In genomic region chr11:49201142-49201541, GRCm38 (mm10) we compare ENCODE assay signal across 31 mouse cellular contexts. TPM values are rescaled to one million over a fixed set of nuclear protein-coding genes. Genes with fewer than 3 reads are reported as not detected.
A peak's percentile ranks its signal among the peaks of the same experiment; 100 is the strongest.
DNase-seq lines count a peak whose midpoint lies in the region; ATAC-seq lines count a peak whose summit lies in the region.
"Had no signal": no experiment of that assay in that cellular context is flagged by ENCODE, and none has a peak within 500 bp of the region (broad histone marks: within the 10 kb centered on the region; RNA-seq: fewer than 3 reads in every experiment).

No protein-coding gene starts in this region.

- H3K27ac ChIP-seq in liver, embryonic 12.5 days: no peak overlapping the region
- H3K27ac ChIP-seq in macrophage: peak overlapping the region; percentile 99
- H3K27ac ChIP-seq: embryonic facial prominence, embryonic 10.5 days; embryonic facial prominence, embryonic 12.5 days; forebrain, embryonic 13.5 days; forebrain, embryonic 15.5 days had no signal

- H3K27me3 ChIP-seq in liver, embryonic 12.5 days (replicated peaks): no peaks in the 10 kb centered on the region
- H3K27me3 ChIP-seq in megakaryocyte, embryonic 14.5 days (replicated peaks): no peaks in the 10 kb centered on the region
- H3K27me3 ChIP-seq: embryonic facial prominence, embryonic 12.5 days; forebrain, embryonic 13.5 days; forebrain, embryonic 15.5 days; Patski had no signal

- H3K36me3 ChIP-seq in liver, embryonic 12.5 days: peaks cover 1% of the 10 kb centered on the region
- H3K36me3 ChIP-seq in megakaryocyte, embryonic 14.5 days (replicated peaks; ENCODE audit: low read length): peaks cover 30% of the 10 kb centered on the region
- H3K36me3 ChIP-seq in macrophage (ENCODE audit: inconsistent target): no peaks in the 10 kb centered on the region
- H3K36me3 ChIP-seq: embryonic facial prominence, embryonic 12.5 days; forebrain, embryonic 15.5 days had no signal

- H3K4me2 ChIP-seq in liver, embryonic 12.5 days: no peak overlapping the region
- H3K4me2 ChIP-seq: embryonic facial prominence, embryonic 12.5 days; forebrain, embryonic 15.5 days had no signal

- H3K9ac ChIP-seq in liver, embryonic 12.5 days: 0 out of 2 replicates have a peak overlapping the region, but pooled peaks have one; percentile 35
- H3K9ac ChIP-seq: embryonic facial prominence, embryonic 12.5 days; forebrain, embryonic 13.5 days; forebrain, embryonic 15.5 days; forebrain, postnatal 0 days had no signal

- H3K4me3 ChIP-seq in liver, embryonic 12.5 days: no peak overlapping the region
- H3K4me3 ChIP-seq in megakaryocyte, embryonic 14.5 days (replicated peaks): peak overlapping the region; percentile 82
- H3K4me3 ChIP-seq in macrophage (ENCODE audit: inconsistent target): no peak overlapping the region
- H3K4me3 ChIP-seq: embryonic facial prominence, embryonic 12.5 days; forebrain, embryonic 13.5 days; forebrain, embryonic 15.5 days had no signal

- peaks cover 33% of the 10 kb centered on the region for H3K4me1 ChIP-seq in liver, embryonic 12.5 days
- peaks cover 39% of the 10 kb centered on the region for H3K4me1 ChIP-seq in megakaryocyte, embryonic 14.5 days

- ATAC-seq in liver, embryonic 12.5 days: no peak
- ATAC-seq in megakaryocyte, adult 5-6 weeks (ENCODE audit: poor library complexity, severe bottlenecking): no peak
- ATAC-seq in common myeloid progenitor, adult 5-6 weeks (replicated peaks; ENCODE audit: low read depth, poor library complexity, severe bottlenecking): 0 out of 2 replicates have a peak, but pooled peaks have one; percentile 10
- ATAC-seq: activated CD4-positive, CD25-positive, alpha-beta regulatory T cell, adult 4 months; forebrain, embryonic 13.5 days; forebrain, embryonic 15.5 days; forebrain, postnatal 0 days; Patski had no signal

- DNase-seq in liver: no peak
- DNase-seq in kidney, adult 18-20 months: no peak
- DNase-seq in adrenal gland, postnatal 14 days: no peak
- DNase-seq: adrenal gland, adult 8-10 months; adrenal gland, postnatal 25 days; cerebellum, adult 11 months; cerebellum, adult 18-20 months; cerebellum, adult 8-10 months; cerebellum, adult 9-11 months; cerebellum, postnatal 14 days; cerebellum, postnatal 36 days; forebrain, postnatal 0 days had no signal

- peaks cover 43% of the 10 kb centered on the region for H3K79me2 ChIP-seq in macrophage (ENCODE audit: inconsistent target)

- H3K9me3 ChIP-seq in liver, embryonic 12.5 days (replicated peaks): no peaks in the 10 kb centered on the region
- no peaks in the 10 kb centered on the region for H3K9me3 ChIP-seq in megakaryocyte, embryonic 14.5 days
- H3K9me3 ChIP-seq: embryonic facial prominence, embryonic 10.5 days; embryonic facial prominence, embryonic 12.5 days; forebrain, embryonic 13.5 days; forebrain, embryonic 15.5 days had no signal

RNA-seq across cellular contexts. Expression of gene Zfp62, which starts 1.9 kb away (rescaled TPM):
- 16.2 and 16.6 TPM in 2 replicates for polyA plus RNA-seq in liver, embryonic 12.5 days (2016; fragmentation: Nextera tagmentation; extraction: Ambion mirVana)
- 1.5 TPM in 1 of 2 replicates, not detected in the other for polyA plus RNA-seq in megakaryocyte, embryonic 14.5 days (2012; ENCODE audit: insufficient read depth, low replicate concordance)
- 46.3 and 59.7 TPM in 2 replicates for total RNA-seq in megakaryocyte, adult 5-6 weeks (2015)
- 59.0 and 80.3 TPM in 2 replicates for total RNA-seq in megakaryocyte, adult 5-6 weeks (2017)
- total RNA-seq in common myeloid progenitor, adult 5-6 weeks (2017): 149 and 168 TPM in 2 replicates
- total RNA-seq in macrophage (2018; cell fraction: chromatin; rRNA removed): 100 to 1,000 TPM; 129 to 309 (median 199) TPM
- 10 to 100 TPM; 24.0 to 35.5 (median 29.5) TPM for total RNA-seq in macrophage (2018; cell fraction: cytosol; rRNA removed)
- 100 to 1,000 TPM in 24 of 26 experiments, 10 to 100 TPM in 2; 79.4 to 227 (median 142) TPM for total RNA-seq in macrophage (2018; cell fraction: nucleus; rRNA removed)
- 20.8 to 33.5 TPM (median 22.4 TPM) in 3 replicates for polyA plus RNA-seq in macrophage (2018)
- 33.2 and 36.9 TPM in 2 replicates for total RNA-seq in adrenal gland, postnatal 14 days (2021)

RNA-seq across cellular contexts. Expression of gene Btnl9, which starts 14.2 kb away (rescaled TPM):
- 1.6 and 2.0 TPM in 2 replicates for polyA plus RNA-seq in liver, embryonic 12.5 days (2016; fragmentation: Nextera tagmentation; extraction: Ambion mirVana)
- 7.0 and 7.1 TPM in 2 replicates for polyA plus RNA-seq in megakaryocyte, embryonic 14.5 days (2012; ENCODE audit: insufficient read depth, low replicate concordance)
- total RNA-seq in megakaryocyte, adult 5-6 weeks (2015): 1.6 and 1.7 TPM in 2 replicates
- 2.3 and 4.2 TPM in 2 replicates for total RNA-seq in megakaryocyte, adult 5-6 weeks (2017)
- 11.1 and 13.6 TPM in 2 replicates for total RNA-seq in common myeloid progenitor, adult 5-6 weeks (2017)
- total RNA-seq in macrophage (2018; cell fraction: chromatin; rRNA removed): under 1 TPM in 3 of 26 experiments, not detected in 23; 0.16 to 0.29 (median 0.23) TPM
- total RNA-seq in macrophage (2018; cell fraction: cytosol; rRNA removed): under 1 TPM in 13 of 26 experiments, not detected in 13; 0.03 to 0.21 (median 0.05) TPM
- total RNA-seq in macrophage (2018; cell fraction: nucleus; rRNA removed): under 1 TPM in 2 of 26 experiments, not detected in 24; 0.20 to 0.57 TPM
- 0.06 TPM in 1 of 3 replicates, not detected in the others for polyA plus RNA-seq in macrophage (2018)
- total RNA-seq in adrenal gland, postnatal 14 days (2021): 32.0 and 38.6 TPM in 2 replicates
- polyA plus RNA-seq: activated CD4-positive, CD25-positive, alpha-beta regulatory T cell, adult 4 months; C2C12; cortical plate, adult 2 months; forebrain, embryonic 15.5 days; Patski had no signal

RNA-seq across cellular contexts. Expression of gene Mgat1, which starts 42.8 kb away (rescaled TPM):
- polyA plus RNA-seq in liver, embryonic 12.5 days (2016; fragmentation: Nextera tagmentation; extraction: Ambion mirVana): 35.4 and 35.7 TPM in 2 replicates
- polyA plus RNA-seq in megakaryocyte, embryonic 14.5 days (2012; ENCODE audit: insufficient read depth, low replicate concordance): 64.1 and 65.8 TPM in 2 replicates
- 33.6 and 36.0 TPM in 2 replicates for total RNA-seq in megakaryocyte, adult 5-6 weeks (2015)
- total RNA-seq in megakaryocyte, adult 5-6 weeks (2017): 42.6 and 42.9 TPM in 2 replicates
- 54.5 and 81.2 TPM in 2 replicates for total RNA-seq in common myeloid progenitor, adult 5-6 weeks (2017)
- 100 to 1,000 TPM in 15 of 26 experiments, 10 to 100 TPM in 11; 45.4 to 224 (median 114) TPM for total RNA-seq in macrophage (2018; cell fraction: chromatin; rRNA removed)
- 100 to 1,000 TPM in 15 of 26 experiments, 10 to 100 TPM in 11; 59.2 to 141 (median 104) TPM for total RNA-seq in macrophage (2018; cell fraction: cytosol; rRNA removed)
- 100 to 1,000 TPM in 25 of 26 experiments, 10 to 100 TPM in 1; 92.8 to 256 (median 179) TPM for total RNA-seq in macrophage (2018; cell fraction: nucleus; rRNA removed)
- polyA plus RNA-seq in macrophage (2018): 43.2 to 95.3 TPM (median 69.7 TPM) in 3 replicates
- total RNA-seq in adrenal gland, postnatal 14 days (2021): 95.9 and 96.7 TPM in 2 replicates

RNA-seq across cellular contexts. Expression of gene Olfr1394, which starts 47.0 kb away (rescaled TPM):
- polyA plus RNA-seq in liver, embryonic 12.5 days (2016; fragmentation: Nextera tagmentation; extraction: Ambion mirVana): not detected in 2 replicates
- not detected in 2 replicates for polyA plus RNA-seq in megakaryocyte, embryonic 14.5 days (2012; ENCODE audit: insufficient read depth, low replicate concordance)
- not detected in 2 replicates for total RNA-seq in megakaryocyte, adult 5-6 weeks (2015)
- total RNA-seq in megakaryocyte, adult 5-6 weeks (2017): not detected in 2 replicates
- not detected in 2 replicates for total RNA-seq in common myeloid progenitor, adult 5-6 weeks (2017)
- under 1 TPM in 8 of 26 experiments, not detected in 18; 0.21 to 0.89 (median 0.54) TPM for total RNA-seq in macrophage (2018; cell fraction: chromatin; rRNA removed)
- total RNA-seq in macrophage (2018; cell fraction: cytosol; rRNA removed): under 1 TPM in 1 of 26 experiments, not detected in 25; 0.06 TPM
- total RNA-seq in macrophage (2018; cell fraction: nucleus; rRNA removed): under 1 TPM in 5 of 26 experiments, not detected in 21; 0.16 to 0.26 (median 0.18) TPM
- polyA plus RNA-seq in macrophage (2018): not detected in 3 replicates
- total RNA-seq in adrenal gland, postnatal 14 days (2021): not detected in 2 replicates
- total RNA-seq: adrenal gland, adult 18-20 months; adrenal gland, adult 8-10 months; adrenal gland, postnatal 25 days; adrenal gland, postnatal 4 days; ES-E14; forebrain, postnatal 0 days had no signal
- polyA plus RNA-seq: activated CD4-positive, CD25-positive, alpha-beta regulatory T cell, adult 4 months; brain, embryonic 14.5 days; C2C12; cortical plate, adult 2 months; embryonic facial prominence, embryonic 10.5 days; embryonic facial prominence, embryonic 12.5 days; embryonic facial prominence, embryonic 14.5 days; forebrain, embryonic 11.5 days; forebrain, embryonic 13.5 days; forebrain, embryonic 15.5 days; forebrain, postnatal 0 days; Patski had no signal

RNA-seq across cellular contexts. Expression of gene Olfr1395, which starts 59.1 kb away (rescaled TPM):
- not detected in 2 replicates for polyA plus RNA-seq in liver, embryonic 12.5 days (2016; fragmentation: Nextera tagmentation; extraction: Ambion mirVana)
- polyA plus RNA-seq in megakaryocyte, embryonic 14.5 days (2012; ENCODE audit: insufficient read depth, low replicate concordance): not detected in 2 replicates
- total RNA-seq in megakaryocyte, adult 5-6 weeks (2015): not detected in 2 replicates
- not detected in 2 replicates for total RNA-seq in megakaryocyte, adult 5-6 weeks (2017)
- not detected in 2 replicates for total RNA-seq in common myeloid progenitor, adult 5-6 weeks (2017)
- 1 to 10 TPM in 6 of 26 experiments, under 1 TPM in 4, not detected in 16; 0.63 to 2.4 (median 1.2) TPM for total RNA-seq in macrophage (2018; cell fraction: chromatin; rRNA removed)
- under 1 TPM in 6 of 26 experiments, not detected in 20; 0.06 to 0.10 (median 0.07) TPM for total RNA-seq in macrophage (2018; cell fraction: cytosol; rRNA removed)
- under 1 TPM in 8 of 26 experiments, not detected in 18; 0.15 to 0.72 (median 0.36) TPM for total RNA-seq in macrophage (2018; cell fraction: nucleus; rRNA removed)
- polyA plus RNA-seq in macrophage (2018): not detected in 3 replicates
- not detected in 2 replicates for total RNA-seq in adrenal gland, postnatal 14 days (2021)
- total RNA-seq: adrenal gland, adult 18-20 months; adrenal gland, adult 8-10 months; adrenal gland, postnatal 25 days; adrenal gland, postnatal 4 days; ES-E14; forebrain, postnatal 0 days had no signal
- polyA plus RNA-seq: brain, embryonic 14.5 days; C2C12; cortical plate, adult 2 months; embryonic facial prominence, embryonic 10.5 days; embryonic facial prominence, embryonic 12.5 days; forebrain, embryonic 11.5 days; forebrain, embryonic 13.5 days; forebrain, embryonic 15.5 days; forebrain, postnatal 0 days; Patski had no signal
